Mouse (Mus musculus) MEL (cell line): ENCODE measurements at regions not wholly inside any gene's neighbourhood (a gene's known extent, or its start where the extent isn't known, plus 50 kb on each side); places are given as distances from the start of the nearest gene placed in this dataset.

Experiments
- DNase-seq: peaks from one replicate; pipeline ENCODE4 v3.0.0; 2011; ENCODE audit warnings: low read depth, low spot score
- H3K27ac ChIP-seq: 2 replicates; pipeline ENCODE4 v1.5.1; 2012; ENCODE audit warnings: low read depth, mild to moderate bottlenecking, control low read depth, low read length, moderate library complexity; ENCODE audit not compliant: control insufficient read depth
- H3K27me3 ChIP-seq, 2 experiments: fragments of 150-350 bp in 1 of 2; sonication (generic) in 1 of 2; 2 replicates each; pipeline ENCODE4 v1.6.1; 2012; ENCODE audit warnings: low read length in 2 of 2, mild to moderate bottlenecking in 2 of 2, improper control_type of control experiment in 1 of 2, moderate library complexity in 1 of 2; ENCODE audit not compliant: insufficient read depth in 2 of 2, control insufficient read depth in 1 of 2
- H3K36me3 ChIP-seq, 2 experiments: 2 replicates each; pipeline ENCODE4 v1.6.1; 2012 to 2014; ENCODE audit warnings: low read length in 2 of 2, improper control_type of control experiment in 1 of 2, inconsistent platforms in 1 of 2, mild to moderate bottlenecking in 1 of 2; ENCODE audit not compliant: insufficient read depth in 2 of 2, control insufficient read depth in 1 of 2
- H3K4me1 ChIP-seq, 2 experiments: fragments of 150-350 bp in 1 of 2; sonication (generic) in 1 of 2; 2 replicates each; pipeline ENCODE4 v1.6.1; 2012; ENCODE audit warnings: low read length in 2 of 2, improper control_type of control experiment in 1 of 2, mild to moderate bottlenecking in 1 of 2; ENCODE audit not compliant: insufficient read depth in 2 of 2, control insufficient read depth in 1 of 2
- H3K4me3 ChIP-seq, 2 experiments: fragments of 150-350 bp in 1 of 2; sonication (generic) in 1 of 2; 2 replicates each; pipeline ENCODE4 v1.5.1; 2012; ENCODE audit warnings: low read depth in 2 of 2, low read length in 2 of 2, mild to moderate bottlenecking in 2 of 2, moderate library complexity in 2 of 2, control low read depth in 1 of 2, improper control_type of control experiment in 1 of 2; ENCODE audit not compliant: control insufficient read depth in 1 of 2, insufficient read depth in 1 of 2
- H3K79me2 ChIP-seq: 2 replicates; pipeline ENCODE4 v1.6.1; 2012; ENCODE audit warnings: mild to moderate bottlenecking, low read length, moderate library complexity; ENCODE audit not compliant: control insufficient read depth, poor library complexity, insufficient read depth
- H3K9ac ChIP-seq: 2 replicates; pipeline ENCODE4 v1.6.1; 2012; ENCODE audit warnings: low read depth, mild to moderate bottlenecking, control low read depth, low read length, moderate library complexity; ENCODE audit not compliant: control insufficient read depth, poor library complexity, severe bottlenecking
- H3K9me3 ChIP-seq: fragments of 150-350 bp; sonication (generic); replicated peaks from 2 replicates; pipeline ENCODE4 v1.6.1; 2012; ENCODE audit warnings: mild to moderate bottlenecking, low read length, improper control_type of control experiment, moderate library complexity; ENCODE audit not compliant: insufficient read depth
- BHLHE40 ChIP-seq: IDR thresholded peaks from 2 replicates; pipeline ENCODE4 v1.6.1; 2012; ENCODE audit warnings: low read depth, mild to moderate bottlenecking, inconsistent platforms, low read length, improper control_type of control experiment, borderline replicate concordance
- CHD1 ChIP-seq: IDR thresholded peaks from 2 replicates; pipeline ENCODE4 v1.6.1; 2012; ENCODE audit warnings: low read depth, mild to moderate bottlenecking, inconsistent platforms, low read length, improper control_type of control experiment
- E2F4 ChIP-seq: IDR thresholded peaks from 2 replicates; pipeline ENCODE4 v1.6.1; 2011; ENCODE audit warnings: low read depth, low read length, improper control_type of control experiment, borderline replicate concordance
- ETS1 ChIP-seq: IDR thresholded peaks from 2 replicates; pipeline ENCODE4 v1.6.1; 2012; ENCODE audit warnings: low read depth, mild to moderate bottlenecking, inconsistent platforms, low read length, improper control_type of control experiment, moderate library complexity
- MAFK ChIP-seq: IDR thresholded peaks from 2 replicates; pipeline ENCODE4 v1.6.1; 2011; ENCODE audit warnings: low read depth, mild to moderate bottlenecking, low read length, improper control_type of control experiment, borderline replicate concordance
- MAX ChIP-seq: IDR thresholded peaks from 2 replicates; pipeline ENCODE4 v1.6.1; 2011; ENCODE audit warnings: low read length, improper control_type of control experiment
- MAZ ChIP-seq: IDR thresholded peaks from 2 replicates; pipeline ENCODE4 v1.6.1; 2012; ENCODE audit warnings: low read depth, mild to moderate bottlenecking, inconsistent platforms, low read length, improper control_type of control experiment
- MXI1 ChIP-seq: IDR thresholded peaks from 2 replicates; pipeline ENCODE4 v1.6.1; 2011; ENCODE audit warnings: mild to moderate bottlenecking, low read depth, low read length, improper control_type of control experiment
- POLR2A ChIP-seq, 2 experiments: IDR thresholded peaks; 2 replicates each; pipeline ENCODE4 v1.6.1; 2011 to 2012; ENCODE audit warnings: low read length in 2 of 2, mild to moderate bottlenecking in 2 of 2, control low read depth in 1 of 2, improper control_type of control experiment in 1 of 2, low read depth in 1 of 2, moderate library complexity in 1 of 2; ENCODE audit not compliant: control insufficient read depth in 1 of 2, insufficient read depth in 1 of 2, poor library complexity in 1 of 2
- POLR2AphosphoS2 ChIP-seq: IDR thresholded peaks from 2 replicates; pipeline ENCODE4 v1.6.1; 2011; ENCODE audit warnings: low read length, improper control_type of control experiment
- RAD21 ChIP-seq: IDR thresholded peaks from 2 replicates; pipeline ENCODE4 v1.6.1; 2011; ENCODE audit warnings: mild to moderate bottlenecking, low read depth, low read length, improper control_type of control experiment
- RCOR1 ChIP-seq: IDR thresholded peaks from 2 replicates; pipeline ENCODE4 v1.6.1; 2012; ENCODE audit warnings: low read depth, mild to moderate bottlenecking, inconsistent platforms, low read length, improper control_type of control experiment
- SIN3A ChIP-seq: IDR thresholded peaks from 2 replicates; pipeline ENCODE4 v1.6.1; 2012; ENCODE audit warnings: low read length, improper control_type of control experiment, inconsistent platforms
- TBP ChIP-seq: IDR thresholded peaks from 2 replicates; pipeline ENCODE4 v1.8.0; 2011; ENCODE audit warnings: low read depth, low read length, improper control_type of control experiment
- TCF12 ChIP-seq: IDR thresholded peaks from 2 replicates; pipeline ENCODE4 v1.6.1; 2014; ENCODE audit warnings: low read depth, mild to moderate bottlenecking, inconsistent platforms, low read length, improper control_type of control experiment, moderate library complexity
- UBTF ChIP-seq: IDR thresholded peaks from 2 replicates; pipeline ENCODE4 v1.6.1; 2012; ENCODE audit warnings: low read depth, mild to moderate bottlenecking, inconsistent platforms, low read length, improper control_type of control experiment, moderate library complexity, borderline replicate concordance; ENCODE audit not compliant: insufficient read depth
- USF2 ChIP-seq, 2 experiments: IDR thresholded peaks; 2 replicates each; pipeline ENCODE4 v1.6.1; 2011 to 2012; ENCODE audit warnings: improper control_type of control experiment in 2 of 2, low read length in 2 of 2, borderline replicate concordance in 1 of 2, inconsistent platforms in 1 of 2, low read depth in 1 of 2, mild to moderate bottlenecking in 1 of 2; ENCODE audit not compliant: insufficient read depth in 1 of 2
- ZMIZ1 ChIP-seq: IDR thresholded peaks from 2 replicates; pipeline ENCODE4 v1.6.1; 2012; ENCODE audit warnings: low read depth, mild to moderate bottlenecking, inconsistent platforms, low read length, improper control_type of control experiment, moderate library complexity
- ZNF384 ChIP-seq: IDR thresholded peaks from 2 replicates; pipeline ENCODE4 v1.6.1; 2012; ENCODE audit warnings: low read depth, mild to moderate bottlenecking, inconsistent platforms, low read length, improper control_type of control experiment

DNA sequence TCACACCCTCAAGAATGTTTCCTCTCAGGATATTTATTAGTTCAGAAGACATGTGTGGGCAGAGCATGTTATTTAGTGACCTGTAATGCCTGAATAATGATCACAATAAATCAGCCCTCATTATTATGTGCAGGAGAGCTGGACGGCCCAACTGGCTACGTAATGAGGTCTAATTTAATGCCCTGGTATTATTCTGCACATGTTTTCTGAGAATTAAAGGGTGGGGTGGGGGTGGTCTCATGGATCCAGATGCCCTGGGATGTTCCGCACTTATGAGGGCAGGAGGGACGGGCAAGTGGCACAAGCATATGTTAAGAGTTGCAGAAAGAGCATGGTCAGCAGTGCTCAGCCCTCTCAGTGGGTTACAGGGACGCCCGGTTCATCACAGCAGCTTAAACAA is 339.7 kb upstream of the Npvf start:
- Histone ChIP-seq H3K27me3 (no peaks in the 10 kb centered on the region), H3K4me1 (no peaks in the 10 kb centered on the region), H3K36me3 (no peaks in the 10 kb centered on the region), H3K79me2 (no peaks in the 10 kb centered on the region), H3K9ac (no peak overlapping the region), H3K27ac (no peak overlapping the region)
- TF ChIP-seq MXI1, result no peak
- no peak for TF ChIP-seq TBP
- no peak for TF ChIP-seq ZNF384
- TF ChIP-seq POLR2AphosphoS2, result no peak
- no peak for TF ChIP-seq MAFK
- TF ChIP-seq SIN3A, result no peak
- TF ChIP-seq, all 39 proteins: peak for 0
- H3K4me3 ChIP-seq, result no peak overlapping the region
- no peaks in the 10 kb centered on the region for H3K9me3 ChIP-seq
- no peak for DNase-seq

DNA sequence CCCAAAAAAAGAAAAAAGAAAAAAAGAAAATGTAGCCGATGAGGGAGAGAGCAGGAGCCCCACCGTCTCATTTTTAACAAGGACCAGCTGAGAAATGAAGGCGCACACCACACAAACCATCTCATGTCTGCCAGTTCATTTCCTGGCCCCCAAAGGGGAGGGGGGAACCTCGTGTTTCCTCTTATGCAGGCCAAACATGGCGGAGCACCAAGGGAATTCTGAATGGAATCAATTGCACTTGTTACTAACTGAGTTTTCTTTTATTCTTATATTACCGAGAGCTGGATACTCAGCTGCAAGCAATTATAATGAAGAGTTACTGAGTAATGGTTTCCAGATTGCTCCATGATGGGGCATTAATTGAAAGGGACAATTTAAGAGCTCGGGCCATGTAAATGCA is 348.5 kb upstream of the Npvf start:
- TF ChIP-seq POLR2A (IDR thresholded peaks at IDR 0.05; ENCODE audit: control insufficient read depth in 1 of 2, insufficient read depth in 1 of 2, low read depth in 1 of 2, low read length in 2 of 2, poor library complexity in 1 of 2), result no peak
- TF ChIP-seq CHD1, result no peak
- no peak for TF ChIP-seq UBTF
- TF ChIP-seq E2F4, result no peak
- no peak for TF ChIP-seq RCOR1
- TF ChIP-seq MAZ, result no peak
- no peak for TF ChIP-seq ETS1
- TF ChIP-seq TCF12, result no peak
- TF ChIP-seq POLR2AphosphoS2, result no peak
- no peak for TF ChIP-seq MAX
- TF ChIP-seq ZMIZ1, result no peak
- TF ChIP-seq BHLHE40, result no peak
- TF ChIP-seq RAD21, result no peak
- TF ChIP-seq SIN3A, result no peak
- TF ChIP-seq USF2 (IDR thresholded peaks at IDR 0.05; ENCODE audit: borderline replicate concordance in 1 of 2, insufficient read depth in 1 of 2, low read depth in 1 of 2, low read length in 2 of 2), result no peak
- DNase-seq, result no peak
- no peak overlapping the region for H3K27ac ChIP-seq
- no peaks in the 10 kb centered on the region for H3K79me2 ChIP-seq
- H3K27me3 ChIP-seq, result no peaks in the 10 kb centered on the region
- H3K36me3 ChIP-seq, result no peaks in the 10 kb centered on the region
- H3K9ac ChIP-seq, result no peak overlapping the region
- no peak overlapping the region for H3K4me3 ChIP-seq
- H3K4me1 ChIP-seq, result no peaks in the 10 kb centered on the region
- H3K9me3 ChIP-seq, result no peaks in the 10 kb centered on the region
